Mouse (Mus musculus) embryo, embryonic 10.5 days (tissue): Measurements from ENCODE around the gene Mboat1.
A peak's percentile ranks its signal among the peaks of the same experiment; 100 is the strongest.

Experiments used
- DNase-seq: peaks from one replicate; pipeline ENCODE4 v3.0.0-alpha.2; 2015; ENCODE audit warnings: low spot score

Gene Mboat1

GRCm38 (mm10) chr13:30136243-30136922 lies at the start of gene Mboat1:
TSS of gene Mboat1 (plus strand) at chr13:30136489.
- DNase-seq, result peak; percentile 66

- peak; percentile 24 for DNase-seq
These were observed 43.2 kb upstream of the Mboat1 start for GRCm38 (mm10) chr13:30093086-30093485.

GRCm38 (mm10) chr13:30095851-30096250 lies 40.4 kb upstream of the Mboat1 start:
- peak; percentile 2 for DNase-seq

GRCm38 (mm10) chr13:30096536-30096935 lies 39.8 kb upstream of the Mboat1 start:
- DNase-seq, result peak; percentile 68

GRCm38 (mm10) chr13:30109001-30109600 lies 27.2 kb upstream of the Mboat1 start:
- DNase-seq, result no peak

DNA sequence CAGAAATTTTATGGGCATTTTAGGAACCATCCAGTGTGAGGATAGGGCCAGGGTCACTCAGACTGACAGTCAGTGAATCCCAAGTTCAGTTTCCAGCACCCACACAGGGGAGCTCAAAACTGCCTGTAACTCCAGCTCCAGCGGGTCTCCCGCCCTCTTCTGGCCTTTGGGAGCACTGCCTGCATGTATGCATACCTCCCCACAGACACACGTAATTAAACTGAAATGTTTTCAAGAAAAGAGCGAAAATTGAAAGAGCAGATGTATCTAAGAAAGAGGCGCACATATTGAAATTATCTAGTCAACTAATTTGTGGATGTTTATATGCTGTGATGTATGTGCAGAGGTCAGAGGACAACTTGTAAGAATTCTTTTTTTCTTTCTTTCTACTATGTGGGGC lies 20.5 kb upstream of the Mboat1 start:
- no peak for DNase-seq

DNA sequence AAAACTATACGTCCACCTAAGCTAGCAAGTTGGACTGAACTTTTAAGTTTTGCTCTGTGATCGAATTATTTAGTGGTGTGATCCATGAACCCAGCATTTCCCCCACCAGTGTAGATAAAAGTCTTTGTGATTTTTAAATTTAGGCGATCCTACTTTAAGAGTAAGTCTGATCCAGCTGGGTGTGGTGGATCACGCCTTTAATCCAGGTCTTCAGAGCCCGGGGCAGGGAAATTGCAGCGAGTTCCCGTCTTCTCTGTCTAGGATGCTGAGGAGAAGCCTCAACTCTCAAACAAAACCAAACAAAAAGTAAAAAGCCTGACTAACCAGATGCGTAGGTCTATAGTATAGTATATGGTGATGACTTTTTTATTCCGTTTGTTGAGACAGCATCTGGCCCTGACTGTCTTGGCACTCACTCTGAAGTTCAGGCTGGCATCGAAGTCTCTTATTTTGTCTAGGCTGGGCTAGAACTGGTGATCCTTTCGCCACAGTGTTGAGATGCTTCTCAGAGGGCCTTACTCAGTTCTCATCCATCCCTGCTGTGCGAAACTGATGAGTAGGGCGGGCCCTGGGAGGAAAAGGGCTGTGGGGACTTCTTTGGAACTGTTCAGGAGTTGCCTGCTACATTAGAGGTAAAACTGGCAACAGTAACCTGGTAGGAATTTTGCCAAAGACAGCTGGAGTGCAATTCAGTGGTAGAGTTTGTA lies 787 bp downstream of the Mboat1 start:
- no peak for DNase-seq

DNA sequence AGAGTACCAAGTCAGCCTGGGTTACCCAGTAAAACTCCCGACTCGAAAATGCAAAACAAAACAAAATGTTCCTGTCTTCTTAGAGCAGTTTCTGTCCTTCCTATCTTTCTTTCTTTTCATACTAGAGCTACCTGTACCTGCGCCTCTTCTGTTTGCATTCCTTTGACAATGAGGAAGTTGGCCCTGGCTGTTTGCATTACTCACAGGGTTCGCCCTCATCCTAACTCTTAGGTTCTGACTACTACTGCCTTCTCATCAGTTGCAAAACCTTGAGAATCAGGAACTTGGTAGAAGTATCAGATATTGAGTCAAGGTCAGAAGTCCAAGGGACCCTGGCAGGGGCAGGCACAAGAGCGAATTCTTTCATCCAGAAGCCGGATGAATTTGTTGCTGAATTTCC lies 1.7 kb downstream of the Mboat1 start:
- DNase-seq, result no peak

DNA sequence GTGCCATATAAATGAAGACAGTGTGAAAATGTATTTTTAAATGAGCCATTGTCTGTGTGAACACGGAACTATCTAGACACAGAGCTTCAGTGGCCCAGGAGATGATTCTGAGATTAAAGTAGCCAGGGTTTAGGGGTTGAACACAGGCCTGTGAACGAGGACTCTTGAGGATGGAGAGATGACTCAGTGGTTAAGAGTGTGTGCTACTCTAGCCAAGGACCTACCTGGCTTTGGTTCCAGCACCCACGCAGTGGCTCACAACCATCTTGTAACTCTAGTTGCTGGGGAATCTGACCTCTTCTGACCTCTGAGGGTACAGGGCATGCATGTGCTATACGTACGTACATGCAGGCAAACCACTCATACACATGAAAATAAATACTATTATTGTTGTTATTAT lies 3.9 kb downstream of the Mboat1 start:
- DNase-seq, result no peak

DNA sequence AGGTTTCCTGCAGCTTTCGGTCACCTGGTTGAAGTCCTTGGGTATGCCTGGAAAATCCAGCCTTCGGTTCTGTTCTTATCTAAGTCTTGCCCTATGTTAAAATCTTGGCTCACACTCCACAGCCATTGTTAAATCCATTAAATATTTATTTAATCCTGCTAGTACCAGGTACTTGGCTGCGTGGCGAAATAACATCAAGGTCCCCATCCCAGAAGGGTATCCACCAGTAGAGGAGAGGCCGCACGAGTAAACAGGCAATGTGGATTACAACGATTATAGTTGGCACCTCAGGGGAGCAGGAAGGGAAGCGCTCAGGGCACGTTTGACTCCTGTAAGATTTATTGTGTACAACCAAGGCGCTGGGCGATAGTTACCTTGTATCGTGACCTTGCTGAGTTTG lies 4.4 kb downstream of the Mboat1 start:
- DNase-seq, result no peak

- DNase-seq, result no peak
These were observed 5.7 kb downstream of the Mboat1 start for GRCm38 (mm10) chr13:30141996-30142395.

- no peak for DNase-seq
These were observed 10.2 kb downstream of the Mboat1 start for GRCm38 (mm10) chr13:30146468-30146867.

- DNase-seq, result no peak
These were observed 18.0 kb downstream of the Mboat1 start for GRCm38 (mm10) chr13:30154264-30154663.

GRCm38 (mm10) chr13:30159626-30160025 lies 23.3 kb downstream of the Mboat1 start:
- DNase-seq, result no peak

DNA sequence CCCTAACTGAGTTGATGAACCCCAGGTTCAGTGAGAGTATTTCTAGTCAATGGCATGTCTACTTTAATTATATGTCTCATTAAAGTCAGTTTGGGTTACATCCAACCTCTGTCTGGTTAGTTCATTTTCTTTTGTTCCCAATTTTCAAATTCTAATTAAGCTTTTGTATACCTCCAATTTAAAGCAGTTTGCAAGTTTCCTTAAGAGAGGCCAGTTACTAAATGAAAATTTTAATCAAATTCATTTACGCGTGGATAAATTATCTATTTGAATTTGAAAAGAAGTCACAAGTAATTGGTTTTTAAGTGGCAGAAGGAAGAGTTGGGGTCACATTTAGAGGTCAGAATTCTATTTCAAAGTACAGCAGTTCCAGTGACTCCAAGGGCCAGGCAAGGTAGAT lies 27.2 kb downstream of the Mboat1 start:
- no peak for DNase-seq

GRCm38 (mm10) chr13:30166138-30167090 lies 30.1 kb downstream of the Mboat1 start:
- no peak for DNase-seq

DNA sequence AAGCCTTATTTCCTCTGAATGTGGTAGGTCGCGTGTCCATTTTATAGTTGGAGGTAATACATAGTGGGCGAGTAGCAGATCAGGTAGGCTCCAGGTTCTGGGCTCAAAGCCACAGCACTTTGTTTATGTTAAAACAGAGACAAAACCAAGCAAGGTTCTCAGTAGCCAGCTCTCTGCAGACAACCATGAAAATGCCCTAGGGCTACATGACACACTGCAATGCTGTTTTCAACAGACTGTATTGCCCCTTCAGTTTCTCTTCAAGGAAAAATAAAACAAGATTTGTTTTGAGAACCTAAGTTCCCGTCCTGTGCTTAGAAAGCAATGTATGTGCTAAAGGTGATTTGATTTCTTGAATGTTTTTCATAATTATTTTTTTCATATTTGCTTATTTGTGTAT lies 31.2 kb downstream of the Mboat1 start:
- no peak for DNase-seq

DNA sequence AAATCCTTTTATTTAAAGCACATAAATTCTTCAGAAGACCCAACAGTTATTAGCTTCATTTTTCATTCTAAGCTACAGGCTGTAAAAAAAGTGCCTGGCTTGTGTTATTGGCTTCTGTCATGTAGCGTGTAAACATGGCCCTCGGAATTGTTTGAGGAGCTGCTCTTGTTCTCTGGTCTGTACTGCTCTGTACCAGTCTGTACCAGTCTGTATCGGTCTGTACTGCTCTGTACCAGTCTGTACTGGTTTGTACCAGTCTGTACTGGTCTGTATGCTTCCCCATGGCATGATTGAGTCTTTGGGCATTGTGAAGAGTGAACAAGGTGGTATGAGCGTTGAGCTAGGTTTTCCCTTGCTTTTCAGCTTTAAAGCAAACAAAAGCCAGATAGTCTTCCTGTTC lies 32.5 kb downstream of the Mboat1 start:
- no peak for DNase-seq

GRCm38 (mm10) chr13:30170061-30170460 lies 33.8 kb downstream of the Mboat1 start:
- DNase-seq, result no peak

GRCm38 (mm10) chr13:30174586-30174985 lies 38.3 kb downstream of the Mboat1 start:
- DNase-seq, result no peak

- DNase-seq, result no peak
These were observed 41.1 kb downstream of the Mboat1 start for GRCm38 (mm10) chr13:30177356-30177755.

GRCm38 (mm10) chr13:30185549-30185948 lies 49.3 kb downstream of the Mboat1 start:
- peak; percentile 19 for DNase-seq
